Mouse (Mus musculus): ENCODE results near the gene Gm10643. TPM values are rescaled to one million over a fixed set of nuclear protein-coding genes. Genes with fewer than 3 reads are reported as not detected.

Gene Gm10643
- total RNA-seq, 2 experiments from 2014 or later, result 3.4 to 4.2 TPM

Small RNAs within 50 kb of the gene (microRNA-seq; reads per million reads assigned to microRNA genes)
- 0 reads per million in 2 experiments for gene Mir709

Other genes with a start within 250 kb of the Gm10643 start
- 100 to 1,000 TPM; 415 to 434 TPM for gene Adgrl1, start 165.0 kb downstream of the Gm10643 start, total RNA-seq (2021)
- gene Gm10644, start 109.9 kb downstream of the Gm10643 start, total RNA-seq (2021), result under 1 TPM; 0.32 to 0.41 TPM
- gene Asf1b, start 109.6 kb downstream of the Gm10643 start, total RNA-seq (2021), result under 1 TPM; 0.60 to 0.73 TPM
- 100 to 1,000 TPM; 250 to 258 TPM for gene Prkaca, start 92.1 kb downstream of the Gm10643 start, total RNA-seq (2021)
- 10 to 100 TPM; 40.7 to 46.8 TPM for gene Samd1, start 67.5 kb downstream of the Gm10643 start, total RNA-seq (2021)
- under 1 TPM; 0.37 to 0.62 TPM for gene 1700067K01Rik, start 63.6 kb downstream of the Gm10643 start, total RNA-seq (2021)
- 1 to 10 TPM; 1.3 to 2.1 TPM for gene 2210011C24Rik, start 53.0 kb downstream of the Gm10643 start, total RNA-seq (2021)
- 1 to 10 TPM; 1.2 to 1.4 TPM for gene Palm3, start 43.7 kb downstream of the Gm10643 start, total RNA-seq (2021)
- under 1 TPM; 0.16 to 0.62 TPM for gene Il27ra, start 22.5 kb downstream of the Gm10643 start, total RNA-seq (2021)
- not detected for gene Rln3, start 20.1 kb downstream of the Gm10643 start, total RNA-seq (2021)
- gene Rfx1, start 1.7 kb upstream of the Gm10643 start, total RNA-seq (2021), result 10 to 100 TPM; 21.4 to 24.4 TPM
- 10 to 100 TPM; 16.8 to 18.4 TPM for gene Dcaf15, start 39.6 kb upstream of the Gm10643 start, total RNA-seq (2021)
- gene Podnl1, start 60.9 kb upstream of the Gm10643 start, total RNA-seq (2021), result not detected
- gene Cc2d1a, start 82.8 kb upstream of the Gm10643 start, total RNA-seq (2021), result 10 to 100 TPM; 46.6 to 49.4 TPM
- gene 4930432K21Rik, start 82.9 kb upstream of the Gm10643 start, total RNA-seq (2021), result 1 to 10 TPM; 1.4 to 1.6 TPM
- 1 to 10 TPM; 2.6 to 3.2 TPM for gene Nanos3, start 120.1 kb upstream of the Gm10643 start, total RNA-seq (2021)
- 10 to 100 TPM; 13.0 to 13.9 TPM for gene Zswim4, start 171.9 kb upstream of the Gm10643 start, total RNA-seq (2021)
- gene D8Ertd738e, start 184.6 kb upstream of the Gm10643 start, total RNA-seq (2021), result 100 to 1,000 TPM; 145 to 149 TPM
- 10 to 100 TPM; 13.4 to 15.7 TPM for gene Mri1, start 192.2 kb upstream of the Gm10643 start, total RNA-seq (2021)
- 10 to 100 TPM; 24.1 to 25.3 TPM for gene Ccdc130, start 205.2 kb upstream of the Gm10643 start, total RNA-seq (2021)

Data from left cerebral cortex, postnatal 25 days (tissue).